Mouse (Mus musculus): ENCODE measurements at regions not wholly inside any gene's neighbourhood (a gene's known extent, or its start where the extent isn't known, plus 50 kb on each side); places are given as distances from the start of the nearest gene placed in this dataset.

DNA sequence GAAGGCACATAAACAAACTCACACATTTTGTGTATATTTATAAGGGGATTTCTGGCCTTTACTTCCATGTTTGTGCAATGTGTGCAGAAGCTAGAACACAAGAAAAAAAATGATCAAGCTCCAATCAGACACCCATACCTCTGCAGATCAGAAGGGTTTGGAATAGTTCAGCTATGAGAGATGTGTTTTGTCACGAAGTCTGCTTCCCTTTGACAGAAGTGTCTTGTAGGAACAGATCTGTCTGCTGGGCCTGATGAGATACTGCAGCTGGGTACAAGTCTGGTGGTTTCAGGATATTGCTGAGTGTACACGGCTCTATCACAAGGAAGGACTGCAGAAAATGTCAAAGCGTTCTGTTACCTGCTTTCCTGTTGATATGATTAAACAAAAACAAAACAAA, 176.2 kb upstream of the Maf start:
- TF ChIP-seq CTCF (IDR thresholded peaks at IDR 0.05; ENCODE audit: insufficient read depth, low read length) (no peak), POLR2A (IDR thresholded peaks at IDR 0.05; ENCODE audit: borderline replicate concordance, extremely low read depth, low read depth, low read length) (no peak)
